Mouse (Mus musculus): Measurements from ENCODE around the gene Ankrd49. TPM values are rescaled to one million over a fixed set of nuclear protein-coding genes. Genes with fewer than 3 reads are reported as not detected.

The Ankrd49 gene
- polyA plus RNA-seq (2015; fragmentation: Nextera tagmentation; extraction: Ambion mirVana): 44.4 and 46.7 TPM in 2 replicates

DNA sequence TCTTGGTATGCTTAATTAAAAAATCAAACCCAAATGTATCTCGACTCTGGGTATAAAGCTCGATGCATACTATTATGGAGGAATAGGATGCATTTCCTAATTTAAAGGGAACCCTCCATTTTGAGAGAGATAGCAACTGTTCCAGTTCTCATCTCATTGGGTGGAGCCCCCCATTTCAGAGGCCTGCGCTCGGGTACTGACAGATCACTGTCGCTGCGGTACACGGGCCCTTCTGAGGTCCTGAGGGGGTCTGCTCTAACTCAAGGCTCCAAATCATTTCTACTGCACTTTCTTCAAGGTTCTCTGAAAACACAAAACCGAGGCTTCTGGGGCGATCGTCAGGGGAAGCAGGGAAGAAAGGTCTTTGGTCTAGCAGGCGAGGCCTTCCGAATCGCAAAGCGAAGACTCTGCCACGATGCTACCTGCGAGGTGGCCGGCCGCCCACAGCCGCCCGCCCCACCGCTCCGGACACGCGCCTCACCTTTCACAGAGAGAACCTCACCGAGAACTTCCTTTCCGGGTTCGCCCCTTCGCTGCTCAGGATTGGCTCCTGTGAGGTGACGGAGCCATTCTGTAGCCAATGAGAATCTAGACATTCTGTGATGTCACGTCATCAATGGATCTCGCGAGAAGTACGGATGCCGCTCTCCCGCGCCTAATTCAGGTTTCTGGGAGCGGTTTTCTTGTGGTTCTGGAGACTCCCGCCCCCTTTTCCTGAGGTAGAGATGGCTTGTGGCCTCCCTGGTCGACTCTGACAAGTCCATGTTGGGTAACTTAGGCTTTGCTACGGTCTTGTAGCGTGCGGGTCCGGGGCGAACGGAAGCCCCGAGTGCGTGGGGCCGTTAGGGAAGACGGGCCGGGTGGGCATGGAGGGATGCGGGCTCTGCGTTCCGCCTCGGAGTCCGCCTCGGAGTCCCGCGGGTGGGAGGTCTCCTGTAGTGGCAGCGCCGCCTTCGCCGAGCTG is at the start of gene Ankrd49, which contains the start of gene Mre11a:
Gene Ankrd49 (minus strand): TSS at position 818 of the 964 bp plus-strand sequence.
Gene Mre11a (plus strand): TSS at position 616 of the 964 bp plus-strand sequence.
- Histone ChIP-seq H3K4me1 (no peaks in the 10 kb centered on the region), H3K4me2 (replicated peaks) (peak within 1 kb of the TSS; percentile 86), H3K27ac (peak within 1 kb of the TSS; percentile 98), H3K4me3 (peak within 1 kb of the TSS; percentile 74), H3K9me3 (no peaks in the 10 kb centered on the region), H3K9ac (peak within 1 kb of the TSS; percentile 88), H3K36me3 (peaks cover 40% of the 10 kb centered on the region), H3K27me3 (no peaks in the 10 kb centered on the region)
- ATAC-seq (ENCODE audit: low FRiP score, low read depth): peak; percentile 98
- WGBS: under 1% methylated on average over 62 of the region's 62 CpGs

DNA sequence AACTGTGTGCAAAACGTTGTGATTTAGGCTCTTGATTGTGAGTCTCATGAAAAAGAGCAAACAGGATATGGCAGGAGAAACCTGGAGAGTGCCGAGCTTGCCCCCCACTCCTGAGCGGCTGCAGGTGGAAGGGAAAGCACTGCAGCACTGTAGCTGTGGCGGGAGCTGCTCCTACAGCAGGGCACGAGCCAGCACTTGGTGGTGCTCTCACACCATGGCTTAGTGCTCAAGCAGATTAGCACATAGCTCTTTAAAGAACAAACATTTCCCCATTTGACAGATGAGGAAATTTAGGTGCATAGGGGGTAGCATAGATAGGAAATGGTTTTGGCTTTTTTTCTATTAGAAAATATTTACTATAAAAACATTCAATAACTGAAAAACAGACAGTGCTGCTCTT is 47.4 kb upstream of the Ankrd49 start:
- Histone ChIP-seq H3K9me3 (no peaks in the 10 kb centered on the region), H3K9ac (no peak overlapping the region), H3K4me2 (replicated peaks) (no peak overlapping the region), H3K27ac (no peak overlapping the region), H3K4me3 (no peak overlapping the region), H3K4me1 (no peaks in the 10 kb centered on the region), H3K27me3 (no peaks in the 10 kb centered on the region), H3K36me3 (peaks cover 79% of the 10 kb centered on the region)
- WGBS: 85% methylated on average over 5 of the region's 5 CpGs
- no peak for ATAC-seq (ENCODE audit: low FRiP score, low read depth)

DNA sequence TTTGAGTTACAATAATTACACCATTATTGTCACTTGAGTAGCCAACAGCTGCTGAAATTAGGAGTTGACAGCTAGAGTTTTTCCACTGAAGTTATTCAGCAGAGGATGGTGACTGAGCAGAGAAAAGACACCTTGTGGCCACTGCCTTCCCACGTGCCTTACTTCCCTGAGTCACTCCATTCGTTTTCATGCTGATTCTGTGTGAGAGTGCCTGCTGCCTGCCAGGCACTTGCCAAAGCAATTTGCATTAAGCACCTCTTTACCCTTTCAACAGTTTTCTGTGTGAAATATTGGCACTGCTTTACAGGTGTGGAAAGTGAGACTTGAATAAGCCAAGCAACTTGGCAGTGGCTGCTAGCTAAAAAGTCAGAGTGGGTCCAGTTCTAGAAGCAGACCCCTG is 43.2 kb upstream of the Ankrd49 start:
- Histone ChIP-seq H3K4me2 (replicated peaks) (no peak overlapping the region), H3K9me3 (no peaks in the 10 kb centered on the region), H3K27me3 (no peaks in the 10 kb centered on the region), H3K4me1 (no peaks in the 10 kb centered on the region), H3K4me3 (no peak overlapping the region), H3K27ac (no peak overlapping the region), H3K9ac (no peak overlapping the region), H3K36me3 (peaks cover 64% of the 10 kb centered on the region)
- ATAC-seq (ENCODE audit: low FRiP score, low read depth): no peak
- WGBS: 58% methylated on average over 2 of the region's 2 CpGs

DNA sequence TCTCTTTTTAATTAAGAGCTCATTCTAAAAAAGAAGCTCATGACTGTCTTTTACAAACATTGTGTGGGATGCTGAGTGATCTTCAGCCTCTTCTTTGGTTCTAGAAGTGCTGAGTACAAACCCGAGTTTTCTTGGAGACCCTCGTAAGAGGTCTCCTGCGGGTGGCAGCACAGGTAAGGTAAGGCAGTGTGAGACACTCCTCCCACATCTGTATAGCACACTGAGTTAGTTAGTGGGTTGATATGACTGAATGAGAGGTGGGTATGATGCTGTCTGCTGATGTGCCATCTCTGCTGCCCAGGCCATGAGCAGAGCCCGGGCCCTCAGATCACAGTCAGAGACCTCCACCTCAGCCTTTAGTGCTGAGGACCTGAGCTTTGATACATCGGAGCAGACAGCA is 40.2 kb upstream of the Ankrd49 start:
- Histone ChIP-seq H3K4me1 (no peaks in the 10 kb centered on the region), H3K9ac (no peak overlapping the region), H3K27ac (no peak overlapping the region), H3K4me2 (replicated peaks) (no peak overlapping the region), H3K36me3 (peaks cover 66% of the 10 kb centered on the region), H3K27me3 (no peaks in the 10 kb centered on the region), H3K9me3 (no peaks in the 10 kb centered on the region), H3K4me3 (no peak overlapping the region)
- no peak for ATAC-seq (ENCODE audit: low FRiP score, low read depth)
- WGBS: 95% methylated on average over 5 of the region's 5 CpGs

DNA sequence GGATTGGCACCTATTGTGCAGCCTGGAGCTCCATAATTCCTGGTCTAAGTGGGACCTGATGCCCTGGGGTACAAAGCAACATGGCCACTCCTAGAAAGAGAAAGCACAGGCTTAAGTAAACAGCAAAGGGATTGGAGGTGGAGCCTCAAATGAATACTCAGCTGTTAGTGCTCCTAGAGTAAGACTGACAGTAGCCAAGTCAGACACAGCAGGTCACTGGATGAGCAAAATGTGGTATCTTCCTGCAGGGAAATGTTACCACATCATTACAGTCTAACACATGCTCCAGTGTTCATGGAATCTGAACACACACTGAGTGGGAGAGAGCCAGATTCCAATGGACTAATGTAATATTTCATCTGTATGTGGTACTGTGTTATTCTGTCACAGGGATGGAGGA is 36.7 kb upstream of the Ankrd49 start:
- Histone ChIP-seq H3K27ac (no peak overlapping the region), H3K4me2 (replicated peaks) (no peak overlapping the region), H3K9ac (no peak overlapping the region), H3K27me3 (no peaks in the 10 kb centered on the region), H3K4me3 (no peak overlapping the region), H3K36me3 (peaks cover 75% of the 10 kb centered on the region), H3K9me3 (no peaks in the 10 kb centered on the region), H3K4me1 (no peaks in the 10 kb centered on the region)
- ATAC-seq (ENCODE audit: low FRiP score, low read depth): no peak

DNA sequence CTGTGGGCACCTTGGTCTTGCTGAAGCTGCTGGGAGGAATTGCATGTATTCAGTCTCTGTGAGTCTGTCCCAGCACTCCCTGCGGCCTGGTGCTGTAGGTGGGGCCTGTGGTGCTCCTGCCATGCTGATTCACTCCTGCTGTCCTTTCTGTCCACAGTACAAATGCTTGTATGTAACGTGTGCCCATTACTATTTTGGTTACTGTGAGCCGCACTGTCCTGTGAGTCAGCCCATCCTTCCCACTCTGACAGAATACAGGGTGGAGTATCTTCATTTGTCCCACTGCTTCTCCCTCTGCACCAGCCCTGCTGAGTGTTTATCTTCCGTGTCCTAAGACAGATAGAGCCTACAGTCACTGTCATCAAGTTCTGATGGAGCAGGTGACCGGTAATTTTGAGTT is 25.5 kb upstream of the Ankrd49 start:
- Histone ChIP-seq H3K36me3 (peaks cover 67% of the 10 kb centered on the region), H3K4me3 (no peak overlapping the region), H3K4me2 (replicated peaks) (no peak overlapping the region), H3K9me3 (no peaks in the 10 kb centered on the region), H3K27ac (no peak overlapping the region), H3K9ac (no peak overlapping the region), H3K27me3 (no peaks in the 10 kb centered on the region), H3K4me1 (no peaks in the 10 kb centered on the region)
- WGBS: 90% methylated on average over 5 of the region's 5 CpGs
- no peak for ATAC-seq (ENCODE audit: low FRiP score, low read depth)

DNA sequence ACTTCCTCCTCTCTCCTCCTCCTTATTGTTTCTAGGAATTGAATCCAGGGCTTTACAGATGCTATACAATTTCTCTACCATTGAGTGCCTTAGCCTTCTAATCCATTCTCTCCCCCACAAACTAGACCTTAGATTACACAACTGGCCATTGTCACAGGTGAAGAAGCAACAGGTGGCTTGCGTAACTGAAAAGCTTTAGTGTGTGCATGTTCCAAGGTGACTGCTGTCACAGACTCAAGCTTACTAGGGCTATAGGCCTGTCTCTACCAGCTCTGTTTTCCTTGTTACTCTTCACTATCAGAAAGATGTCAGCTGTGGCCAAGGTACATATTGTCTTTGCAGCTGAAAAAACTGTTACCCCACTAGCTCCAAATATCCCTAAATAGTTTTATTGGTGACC is 22.1 kb upstream of the Ankrd49 start:
- H3K4me1 ChIP-seq: no peaks in the 10 kb centered on the region
- H3K4me3 ChIP-seq: no peak overlapping the region
- no peak for ATAC-seq (ENCODE audit: low FRiP score, low read depth)
- no peaks in the 10 kb centered on the region for H3K27me3 ChIP-seq
- peaks cover 81% of the 10 kb centered on the region for H3K36me3 ChIP-seq
- no peak overlapping the region for H3K4me2 ChIP-seq (replicated peaks)
- WGBS: 94% methylated on average over 1 of the region's 1 CpGs
- H3K9ac ChIP-seq: no peak overlapping the region
- H3K27ac ChIP-seq: no peak overlapping the region
- H3K9me3 ChIP-seq: no peaks in the 10 kb centered on the region

DNA sequence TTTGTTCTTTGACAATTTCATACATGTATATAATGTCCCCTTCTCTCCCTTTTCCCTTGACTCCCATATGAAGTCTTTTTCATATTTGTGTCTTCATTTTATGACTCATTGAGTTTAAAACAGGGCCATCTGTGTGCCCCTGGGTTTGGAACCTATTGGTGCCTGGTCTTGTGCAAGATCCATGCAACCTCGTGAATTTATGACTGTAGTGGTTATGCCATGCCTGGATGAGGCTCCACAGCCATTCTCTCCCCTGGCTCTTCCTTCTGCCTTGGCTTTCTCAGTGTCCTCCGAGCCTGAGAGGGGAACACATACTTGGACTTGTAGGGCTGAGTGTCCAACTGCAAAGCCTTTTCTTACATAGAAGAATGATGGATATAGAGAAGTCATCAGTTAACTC is 21.1 kb upstream of the Ankrd49 start:
- H3K27ac ChIP-seq: no peak overlapping the region
- H3K4me1 ChIP-seq: no peaks in the 10 kb centered on the region
- H3K9me3 ChIP-seq: no peaks in the 10 kb centered on the region
- no peak overlapping the region for H3K4me2 ChIP-seq (replicated peaks)
- H3K27me3 ChIP-seq: no peaks in the 10 kb centered on the region
- H3K36me3 ChIP-seq: peaks cover 84% of the 10 kb centered on the region
- H3K9ac ChIP-seq: no peak overlapping the region
- no peak for ATAC-seq (ENCODE audit: low FRiP score, low read depth)
- no peak overlapping the region for H3K4me3 ChIP-seq
- WGBS: 90% methylated on average over 2 of the region's 2 CpGs

DNA sequence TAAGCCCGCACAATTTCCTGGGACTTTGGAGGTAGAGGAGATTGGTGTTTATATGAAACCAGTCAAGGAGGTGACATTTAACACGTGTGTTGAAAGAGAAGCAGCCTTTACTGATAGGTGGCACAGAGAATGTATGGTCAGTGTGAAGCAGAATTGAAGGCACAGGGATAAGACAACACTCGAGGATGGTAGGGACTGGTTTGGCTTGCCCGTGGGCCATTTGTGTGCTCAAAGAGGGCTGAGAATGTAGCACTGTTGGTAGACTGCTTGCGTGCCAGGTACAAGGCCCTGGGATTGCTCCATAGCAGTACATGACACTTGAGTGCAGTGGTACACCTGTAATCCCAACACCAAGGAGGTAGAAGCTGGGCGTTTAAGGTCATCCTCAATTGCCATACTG is 2.7 kb upstream of the Ankrd49 start:
- 91% methylated on average over 6 of the region's 6 CpGs for WGBS
- H3K27ac ChIP-seq: no peak overlapping the region
- no peak overlapping the region for H3K4me3 ChIP-seq
- no peak overlapping the region for H3K4me2 ChIP-seq (replicated peaks)
- peaks cover 40% of the 10 kb centered on the region for H3K36me3 ChIP-seq
- H3K9ac ChIP-seq: no peak overlapping the region
- H3K4me1 ChIP-seq: no peaks in the 10 kb centered on the region
- ATAC-seq (ENCODE audit: low FRiP score, low read depth): no peak
- no peaks in the 10 kb centered on the region for H3K27me3 ChIP-seq
- no peaks in the 10 kb centered on the region for H3K9me3 ChIP-seq

DNA sequence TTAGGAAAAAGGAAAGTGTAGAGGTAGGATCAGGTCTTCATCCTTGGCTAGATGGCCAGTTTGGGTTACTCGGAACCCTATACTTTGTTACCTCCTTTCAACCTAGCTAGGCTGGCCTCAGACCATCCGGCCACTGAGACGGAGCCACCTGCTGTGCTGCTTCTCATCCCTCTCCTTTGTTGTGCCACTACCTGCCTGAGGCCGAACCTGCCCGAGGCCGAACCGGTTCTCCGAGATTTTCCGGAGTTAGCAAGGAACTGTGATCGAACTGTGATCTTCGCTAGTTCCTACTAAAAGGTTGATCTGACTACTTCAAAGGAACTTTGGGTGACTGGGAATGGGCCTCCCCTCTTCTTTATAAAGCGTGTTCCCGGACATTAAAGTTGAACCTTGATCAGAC is 6.3 kb downstream of the Ankrd49 start:
- no peaks in the 10 kb centered on the region for H3K27me3 ChIP-seq
- H3K36me3 ChIP-seq: peaks cover 21% of the 10 kb centered on the region
- H3K4me3 ChIP-seq: no peak overlapping the region
- no peaks in the 10 kb centered on the region for H3K9me3 ChIP-seq
- no peak overlapping the region for H3K27ac ChIP-seq
- no peaks in the 10 kb centered on the region for H3K4me1 ChIP-seq
- WGBS: 31% methylated on average over 13 of the region's 13 CpGs
- no peak overlapping the region for H3K4me2 ChIP-seq (replicated peaks)
- no peak for ATAC-seq (ENCODE audit: low FRiP score, low read depth)
- H3K9ac ChIP-seq: no peak overlapping the region

DNA sequence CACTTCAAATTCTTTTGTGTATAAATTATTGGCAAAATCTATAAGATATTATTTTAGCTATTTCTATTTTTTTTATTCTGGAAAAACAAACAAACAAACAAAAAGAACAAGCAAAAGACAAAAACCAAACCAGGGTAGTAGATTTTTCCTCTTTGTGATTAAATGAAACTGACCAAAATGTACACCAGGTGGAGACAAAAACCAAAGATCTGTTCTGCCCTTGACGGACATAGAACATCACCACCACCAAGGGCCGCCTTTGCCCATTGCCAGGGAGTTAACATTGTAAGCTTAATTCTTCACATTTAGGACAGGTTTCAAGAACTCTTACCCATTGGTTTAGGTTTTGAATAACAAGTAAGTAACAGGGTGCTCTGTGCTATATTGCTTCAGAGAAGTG is 10.8 kb downstream of the Ankrd49 start:
- Histone ChIP-seq H3K4me3 (no peak overlapping the region), H3K9ac (no peak overlapping the region), H3K36me3 (no peaks in the 10 kb centered on the region), H3K4me1 (peaks cover 24% of the 10 kb centered on the region), H3K4me2 (replicated peaks) (no peak overlapping the region), H3K27me3 (peaks cover 8% of the 10 kb centered on the region; the same call in 1 of the 2 replicates), H3K9me3 (no peaks in the 10 kb centered on the region), H3K27ac (no peak overlapping the region)
- 42% methylated on average over 2 of the region's 2 CpGs for WGBS
- ATAC-seq (ENCODE audit: low FRiP score, low read depth): no peak

DNA sequence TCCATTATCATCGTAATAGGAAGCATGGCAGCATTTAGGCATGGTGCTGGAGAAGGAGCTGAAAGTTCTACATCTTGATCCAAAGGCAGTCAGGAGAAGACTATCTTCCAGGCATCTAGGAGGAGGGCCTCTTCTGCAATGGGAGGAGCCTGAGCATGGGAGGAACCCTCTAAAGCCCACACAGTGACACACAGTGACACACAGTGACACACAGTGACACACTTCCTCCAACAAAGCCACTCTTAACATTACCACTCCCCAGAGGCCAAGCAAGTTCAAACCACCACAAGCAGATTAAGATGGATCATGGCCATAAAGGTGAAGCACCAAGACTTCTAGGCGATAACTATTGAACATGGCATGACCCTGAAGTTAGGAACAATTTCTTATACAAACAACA is 12.6 kb downstream of the Ankrd49 start:
- H3K4me3 ChIP-seq: no peak overlapping the region
- peaks cover 24% of the 10 kb centered on the region for H3K4me1 ChIP-seq
- H3K27me3 ChIP-seq: peaks cover 8% of the 10 kb centered on the region; the same call in 1 of the 2 replicates
- no peak overlapping the region for H3K9ac ChIP-seq
- H3K9me3 ChIP-seq: no peaks in the 10 kb centered on the region
- 86% methylated on average over 2 of the region's 2 CpGs for WGBS
- no peak for ATAC-seq (ENCODE audit: low FRiP score, low read depth)
- no peak overlapping the region for H3K27ac ChIP-seq
- no peaks in the 10 kb centered on the region for H3K36me3 ChIP-seq
- no peak overlapping the region for H3K4me2 ChIP-seq (replicated peaks)
